Mouse (Mus musculus) small intestine, adult 2 months (tissue): ENCODE data around the gene Armh4.
"Not testable (repeated sequence)": the region's sequence is repeated elsewhere in the genome, so short reads cannot be mapped to it uniquely, and the experiment has no call there.

Experiments used
- CTCF ChIP-seq: fragments of 200-500 bp; IDR thresholded peaks from 2 replicates; pipeline ENCODE4 v1.5.1; 2012; ENCODE audit warnings: low read depth, mild to moderate bottlenecking, control low read depth, inconsistent platforms, low read length, moderate library complexity, mixed read lengths; ENCODE audit not compliant: insufficient replicate concordance, insufficient read length; ENCODE audit errors: extremely low read depth
- POLR2A ChIP-seq: fragments of 200-500 bp; IDR thresholded peaks from 2 replicates; pipeline ENCODE4 v1.6.1; 2012; ENCODE audit warnings: low read depth, mild to moderate bottlenecking, control low read depth, inconsistent platforms, low read length, moderate library complexity

GRCm38 (mm10) chr14:49819721-49820440 is 36.7 kb upstream of the Armh4 start:
- not testable (repeated sequence) for TF ChIP-seq POLR2A, CTCF
